Mouse (Mus musculus): ENCODE results near the gene Plxna2. TPM values are rescaled to one million over a fixed set of nuclear protein-coding genes. Genes with fewer than 3 reads are reported as not detected.

Gene Plxna2
- polyA plus RNA-seq, 1 experiment from 2014 or later: 6.5 TPM

DNA sequence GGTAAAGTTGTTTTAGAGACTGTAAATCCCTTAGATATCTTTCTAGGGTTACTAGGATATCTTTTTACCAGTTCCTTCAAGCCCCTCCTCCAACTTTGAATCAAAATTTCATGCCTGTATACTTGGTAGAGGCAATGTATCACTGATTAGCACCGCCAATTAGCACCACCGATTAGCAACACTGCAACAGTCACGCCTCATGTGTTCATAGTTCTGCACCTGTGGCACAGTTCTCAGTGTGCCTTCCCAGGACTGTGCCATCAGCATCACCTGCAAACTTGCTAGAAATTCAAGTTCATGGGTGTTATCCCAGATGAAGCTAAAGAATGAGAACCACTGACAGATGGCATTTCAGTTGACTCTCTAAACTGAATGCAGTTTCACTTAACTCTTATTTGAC lies 138.8 kb downstream of the Plxna2 start:
- 89% methylated on average over 3 of the region's 3 CpGs for WGBS
- Histone ChIP-seq H3K36me3 (ENCODE audit: control insufficient read depth, insufficient read depth, low read length) (peaks cover 48% of the 10 kb centered on the region), H3K9ac (ENCODE audit: low read length) (no peak overlapping the region), H3K27ac (replicated peaks in 1 of 2; ENCODE audit: control insufficient read depth in 1 of 2, insufficient read depth in 1 of 2, low read depth in 2 of 2, low read length in 2 of 2) (no peak overlapping the region), H3K9me3 (ENCODE audit: control insufficient read depth, low read length) (no peaks in the 10 kb centered on the region), H3K4me1 (ENCODE audit: control insufficient read depth in 2 of 2, insufficient read depth in 2 of 2, low read length in 2 of 2) (no peaks in the 10 kb centered on the region), H3K4me3 (ENCODE audit: control insufficient read depth in 1 of 2, insufficient read depth in 1 of 2, low read depth in 1 of 2, low read length in 2 of 2) (no peak overlapping the region), H3K4me2 (ENCODE audit: low read length) (no peak overlapping the region), H3K27me3 (ENCODE audit: control insufficient read depth, insufficient read depth, low read length) (no peaks in the 10 kb centered on the region)
- no peak for ATAC-seq (ENCODE audit: insufficient number of reproducible peaks, insufficient read depth, low FRiP score, low read depth)

DNA sequence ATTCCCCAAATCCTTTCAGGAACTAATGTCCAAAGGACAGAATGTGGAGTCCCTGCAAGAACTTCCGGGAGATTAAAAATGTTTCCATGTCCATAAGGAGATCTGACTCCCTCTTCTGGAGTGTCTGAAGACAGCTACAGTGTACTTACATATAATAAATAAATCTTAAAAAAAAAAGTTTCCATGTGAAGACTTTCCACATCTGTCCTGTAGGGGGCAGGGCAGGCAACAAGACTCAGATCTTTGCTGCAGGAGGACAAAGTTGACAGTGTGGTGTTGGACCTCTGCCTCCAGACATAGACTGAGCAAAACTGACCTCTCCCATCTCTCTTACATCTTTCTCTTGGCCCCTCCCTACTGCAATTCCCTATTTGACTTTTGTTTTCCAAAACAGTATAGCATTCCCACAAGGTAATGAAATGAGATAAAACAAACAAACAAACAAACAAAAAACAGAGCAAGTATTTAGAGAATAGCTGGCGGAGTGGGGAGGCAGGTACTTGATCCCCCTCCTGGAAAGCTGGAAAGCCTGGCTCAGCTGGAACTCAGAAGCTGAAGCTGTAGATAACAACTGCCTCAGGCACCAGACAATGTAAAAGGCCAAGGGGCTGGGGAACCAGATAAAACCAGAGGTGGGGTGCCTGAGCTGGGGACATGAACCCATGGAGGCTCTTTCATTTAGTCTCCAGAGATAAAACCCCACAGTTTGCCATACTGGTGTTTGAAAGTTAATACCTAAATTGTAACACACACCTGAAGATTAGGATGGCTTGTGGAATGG lies 143.6 kb downstream of the Plxna2 start:
- Histone ChIP-seq H3K36me3 (ENCODE audit: control insufficient read depth, insufficient read depth, low read length) (peaks cover 40% of the 10 kb centered on the region), H3K4me2 (ENCODE audit: low read length) (no peak overlapping the region), H3K9me3 (ENCODE audit: control insufficient read depth, low read length) (no peaks in the 10 kb centered on the region), H3K27me3 (ENCODE audit: control insufficient read depth, insufficient read depth, low read length) (no peaks in the 10 kb centered on the region), H3K9ac (ENCODE audit: low read length) (no peak overlapping the region), H3K27ac (replicated peaks in 1 of 2; ENCODE audit: control insufficient read depth in 1 of 2, insufficient read depth in 1 of 2, low read depth in 2 of 2, low read length in 2 of 2) (no peak overlapping the region), H3K4me1 (ENCODE audit: control insufficient read depth in 2 of 2, insufficient read depth in 2 of 2, low read length in 2 of 2) (peaks cover 0 to 5% of the 10 kb centered on the region in 2 experiments; a peak in 2 of 4 replicates), H3K4me3 (ENCODE audit: control insufficient read depth in 1 of 2, insufficient read depth in 1 of 2, low read depth in 1 of 2, low read length in 2 of 2) (no peak overlapping the region)
- ATAC-seq (ENCODE audit: insufficient number of reproducible peaks, insufficient read depth, low FRiP score, low read depth): no peak
- 66% methylated on average over 2 of the region's 2 CpGs for WGBS

DNA sequence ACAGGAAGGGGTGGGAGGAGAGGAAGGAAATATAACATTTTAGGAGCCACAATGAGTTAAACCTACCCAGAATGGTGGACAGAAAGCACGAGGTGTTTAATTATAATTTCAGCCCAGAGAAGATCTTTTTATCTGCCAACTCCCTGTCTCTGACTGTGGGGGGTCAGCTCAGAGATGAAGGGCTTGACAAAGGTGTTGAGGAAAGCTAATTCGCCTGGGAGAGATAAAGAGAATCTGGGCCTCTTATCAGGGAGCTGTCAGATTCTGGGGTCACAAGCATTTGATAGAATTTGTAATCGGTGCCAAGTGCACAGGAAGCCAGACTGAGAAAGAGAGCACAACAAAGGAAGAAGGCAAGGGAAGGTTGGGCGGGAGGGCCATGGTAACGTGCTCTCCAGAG lies 144.9 kb downstream of the Plxna2 start:
- Histone ChIP-seq H3K9me3 (ENCODE audit: control insufficient read depth, low read length) (no peaks in the 10 kb centered on the region), H3K4me1 (ENCODE audit: control insufficient read depth in 2 of 2, insufficient read depth in 2 of 2, low read length in 2 of 2) (peaks cover 0 to 5% of the 10 kb centered on the region in 2 experiments; a peak in 2 of 4 replicates), H3K4me3 (ENCODE audit: control insufficient read depth in 1 of 2, insufficient read depth in 1 of 2, low read depth in 1 of 2, low read length in 2 of 2) (no peak overlapping the region), H3K4me2 (ENCODE audit: low read length) (no peak overlapping the region), H3K27me3 (ENCODE audit: control insufficient read depth, insufficient read depth, low read length) (no peaks in the 10 kb centered on the region), H3K9ac (ENCODE audit: low read length) (no peak overlapping the region), H3K36me3 (ENCODE audit: control insufficient read depth, insufficient read depth, low read length) (peaks cover 43% of the 10 kb centered on the region), H3K27ac (replicated peaks in 1 of 2; ENCODE audit: control insufficient read depth in 1 of 2, insufficient read depth in 1 of 2, low read depth in 2 of 2, low read length in 2 of 2) (no peak overlapping the region)
- ATAC-seq (ENCODE audit: insufficient number of reproducible peaks, insufficient read depth, low FRiP score, low read depth): no peak
- WGBS: 35% methylated on average over 5 of the region's 5 CpGs

DNA sequence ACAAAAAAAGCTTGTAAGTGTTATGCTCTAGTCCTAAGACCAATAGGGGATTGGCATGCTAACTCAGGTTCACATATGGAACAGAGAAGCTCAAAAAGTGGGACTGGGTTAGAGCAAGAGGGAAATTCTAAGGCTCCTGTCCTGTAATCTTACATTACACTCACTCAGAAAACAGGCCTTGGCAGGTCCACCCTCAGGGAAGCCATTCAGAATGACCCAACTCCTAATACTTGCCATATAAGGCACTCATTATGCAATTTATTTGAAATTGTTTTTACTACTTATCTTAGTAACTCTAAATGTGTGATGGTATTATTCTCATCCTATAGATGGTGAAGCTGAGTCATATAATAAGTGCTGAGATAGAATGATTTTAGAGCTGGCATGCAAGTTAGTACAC lies 146.9 kb downstream of the Plxna2 start:
- Histone ChIP-seq H3K27ac (replicated peaks in 1 of 2; ENCODE audit: control insufficient read depth in 1 of 2, insufficient read depth in 1 of 2, low read depth in 2 of 2, low read length in 2 of 2) (no peak overlapping the region), H3K4me3 (ENCODE audit: control insufficient read depth in 1 of 2, insufficient read depth in 1 of 2, low read depth in 1 of 2, low read length in 2 of 2) (no peak overlapping the region), H3K4me1 (ENCODE audit: control insufficient read depth in 2 of 2, insufficient read depth in 2 of 2, low read length in 2 of 2) (peaks cover 0 to 5% of the 10 kb centered on the region in 2 experiments; a peak in 2 of 4 replicates), H3K27me3 (ENCODE audit: control insufficient read depth, insufficient read depth, low read length) (no peaks in the 10 kb centered on the region), H3K9me3 (ENCODE audit: control insufficient read depth, low read length) (no peaks in the 10 kb centered on the region), H3K36me3 (ENCODE audit: control insufficient read depth, insufficient read depth, low read length) (peaks cover 43% of the 10 kb centered on the region), H3K4me2 (ENCODE audit: low read length) (no peak overlapping the region), H3K9ac (ENCODE audit: low read length) (no peak overlapping the region)
- ATAC-seq (ENCODE audit: insufficient number of reproducible peaks, insufficient read depth, low FRiP score, low read depth): no peak

DNA sequence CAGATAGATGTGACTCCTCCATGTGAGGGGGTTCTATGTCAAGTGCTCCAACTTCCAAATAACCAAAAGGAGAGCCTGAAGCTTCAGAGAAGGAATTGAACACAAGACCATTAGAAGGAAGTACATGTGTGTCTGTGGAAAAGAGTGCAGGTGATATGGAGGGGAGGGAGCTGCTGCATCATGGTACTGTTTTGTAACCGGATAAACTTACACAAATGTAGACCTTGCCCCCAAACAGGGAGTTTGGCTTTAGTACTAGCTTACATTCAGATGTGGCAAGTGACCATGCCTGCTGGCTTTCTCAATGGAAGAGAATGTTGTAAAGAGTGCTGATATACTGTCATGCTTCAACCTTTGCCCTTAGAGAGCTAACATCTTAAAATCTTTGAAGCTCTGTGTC lies 150.8 kb downstream of the Plxna2 start:
- ATAC-seq (ENCODE audit: insufficient number of reproducible peaks, insufficient read depth, low FRiP score, low read depth): no peak
- no peaks in the 10 kb centered on the region for H3K27me3 ChIP-seq (ENCODE audit: control insufficient read depth, insufficient read depth, low read length)
- 87% methylated on average over 1 of the region's 1 CpGs for WGBS
- H3K9me3 ChIP-seq (ENCODE audit: control insufficient read depth, low read length): no peaks in the 10 kb centered on the region
- no peaks in the 10 kb centered on the region for H3K4me1 ChIP-seq (ENCODE audit: control insufficient read depth in 2 of 2, insufficient read depth in 2 of 2, low read length in 2 of 2)
- no peak overlapping the region for H3K4me3 ChIP-seq (ENCODE audit: control insufficient read depth in 1 of 2, insufficient read depth in 1 of 2, low read depth in 1 of 2, low read length in 2 of 2)
- H3K4me2 ChIP-seq (ENCODE audit: low read length): no peak overlapping the region
- H3K36me3 ChIP-seq (ENCODE audit: control insufficient read depth, insufficient read depth, low read length): peaks cover 40% of the 10 kb centered on the region
- no peak overlapping the region for H3K9ac ChIP-seq (ENCODE audit: low read length)
- no peak overlapping the region for H3K27ac ChIP-seq (replicated peaks in 1 of 2; ENCODE audit: control insufficient read depth in 1 of 2, insufficient read depth in 1 of 2, low read depth in 2 of 2, low read length in 2 of 2)

DNA sequence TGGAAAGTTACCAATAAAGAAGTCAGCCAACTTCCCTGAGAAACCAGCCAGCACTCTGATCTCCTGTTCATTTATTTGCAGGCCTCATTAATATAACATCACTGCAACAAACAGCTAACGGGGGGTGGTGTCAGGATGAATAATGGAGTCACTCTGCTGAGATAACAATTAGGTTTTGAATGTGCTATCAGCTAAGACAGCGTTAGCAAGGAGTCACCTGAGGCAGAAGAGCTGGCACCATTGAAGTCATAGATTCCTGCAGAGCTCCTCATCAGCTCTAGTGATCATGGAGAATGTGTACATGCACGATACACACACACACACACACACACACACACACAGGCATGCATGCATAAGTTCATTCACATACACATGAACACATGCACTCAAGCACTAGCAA lies 154.0 kb downstream of the Plxna2 start:
- ATAC-seq (ENCODE audit: insufficient number of reproducible peaks, insufficient read depth, low FRiP score, low read depth): no peak
- no peaks in the 10 kb centered on the region for H3K9me3 ChIP-seq (ENCODE audit: control insufficient read depth, low read length)
- WGBS: 76% methylated on average over 3 of the region's 3 CpGs
- H3K36me3 ChIP-seq (ENCODE audit: control insufficient read depth, insufficient read depth, low read length): peaks cover 28% of the 10 kb centered on the region
- H3K4me3 ChIP-seq (ENCODE audit: control insufficient read depth in 1 of 2, insufficient read depth in 1 of 2, low read depth in 1 of 2, low read length in 2 of 2): no peak overlapping the region
- H3K27me3 ChIP-seq (ENCODE audit: control insufficient read depth, insufficient read depth, low read length): no peaks in the 10 kb centered on the region
- no peak overlapping the region for H3K27ac ChIP-seq (replicated peaks in 1 of 2; ENCODE audit: control insufficient read depth in 1 of 2, insufficient read depth in 1 of 2, low read depth in 2 of 2, low read length in 2 of 2)
- H3K4me1 ChIP-seq (ENCODE audit: control insufficient read depth in 2 of 2, insufficient read depth in 2 of 2, low read length in 2 of 2): no peaks in the 10 kb centered on the region
- no peak overlapping the region for H3K4me2 ChIP-seq (ENCODE audit: low read length)
- no peak overlapping the region for H3K9ac ChIP-seq (ENCODE audit: low read length)

DNA sequence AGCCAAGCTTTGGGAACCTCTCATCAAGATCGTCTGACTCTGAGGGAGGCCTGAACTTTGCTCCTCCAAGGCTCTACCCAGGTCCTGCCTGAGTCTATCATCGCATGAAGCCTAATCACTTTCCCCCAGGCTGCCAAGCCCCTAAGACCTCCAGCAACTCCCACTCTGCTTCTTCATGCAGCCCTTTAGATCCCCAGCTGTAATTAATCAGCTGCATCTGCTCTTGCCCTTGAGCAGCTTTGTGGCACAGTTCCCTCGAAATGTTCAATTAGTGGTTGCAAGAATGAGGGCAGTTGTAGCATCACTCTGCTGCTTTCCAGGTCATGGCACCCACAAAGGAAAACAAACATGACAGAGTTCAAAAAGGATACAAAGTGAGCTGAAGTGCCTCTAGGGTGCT lies 155.9 kb downstream of the Plxna2 start:
- no peaks in the 10 kb centered on the region for H3K27me3 ChIP-seq (ENCODE audit: control insufficient read depth, insufficient read depth, low read length)
- H3K4me2 ChIP-seq (ENCODE audit: low read length): no peak overlapping the region
- H3K9me3 ChIP-seq (ENCODE audit: control insufficient read depth, low read length): no peaks in the 10 kb centered on the region
- H3K4me3 ChIP-seq (ENCODE audit: control insufficient read depth in 1 of 2, insufficient read depth in 1 of 2, low read depth in 1 of 2, low read length in 2 of 2): no peak overlapping the region
- no peaks in the 10 kb centered on the region for H3K4me1 ChIP-seq (ENCODE audit: control insufficient read depth in 2 of 2, insufficient read depth in 2 of 2, low read length in 2 of 2)
- no peak overlapping the region for H3K9ac ChIP-seq (ENCODE audit: low read length)
- WGBS: 67% methylated on average over 3 of the region's 3 CpGs
- H3K27ac ChIP-seq (replicated peaks in 1 of 2; ENCODE audit: control insufficient read depth in 1 of 2, insufficient read depth in 1 of 2, low read depth in 2 of 2, low read length in 2 of 2): no peak overlapping the region
- ATAC-seq (ENCODE audit: insufficient number of reproducible peaks, insufficient read depth, low FRiP score, low read depth): no peak
- peaks cover 24% of the 10 kb centered on the region; the same call in 1 of the 2 replicates for H3K36me3 ChIP-seq (ENCODE audit: control insufficient read depth, insufficient read depth, low read length)

DNA sequence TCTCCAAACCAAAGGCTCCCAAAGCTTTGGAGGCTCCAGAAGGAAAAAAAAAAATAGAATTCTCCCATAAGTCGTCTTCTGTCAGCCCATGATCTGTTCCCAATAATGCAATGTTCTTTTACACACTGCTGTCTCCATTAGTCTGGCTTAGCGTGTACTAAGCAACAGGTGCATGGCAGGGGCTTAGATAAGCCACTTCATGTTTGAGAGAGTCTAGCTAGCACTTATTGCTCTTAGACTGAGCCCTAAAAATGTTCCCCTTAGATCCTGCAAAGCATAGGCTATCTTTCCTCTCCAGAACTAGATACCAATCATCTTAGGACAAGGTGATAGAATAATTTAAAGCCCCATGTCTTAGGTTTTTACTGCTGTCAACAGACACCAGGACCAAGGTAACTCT lies 156.3 kb downstream of the Plxna2 start:
- Histone ChIP-seq H3K9ac (ENCODE audit: low read length) (no peak overlapping the region), H3K9me3 (ENCODE audit: control insufficient read depth, low read length) (no peaks in the 10 kb centered on the region), H3K4me2 (ENCODE audit: low read length) (no peak overlapping the region), H3K36me3 (ENCODE audit: control insufficient read depth, insufficient read depth, low read length) (peaks cover 27% of the 10 kb centered on the region; the same call in 1 of the 2 replicates), H3K27me3 (ENCODE audit: control insufficient read depth, insufficient read depth, low read length) (no peaks in the 10 kb centered on the region), H3K4me3 (ENCODE audit: control insufficient read depth in 1 of 2, insufficient read depth in 1 of 2, low read depth in 1 of 2, low read length in 2 of 2) (no peak overlapping the region), H3K27ac (replicated peaks in 1 of 2; ENCODE audit: control insufficient read depth in 1 of 2, insufficient read depth in 1 of 2, low read depth in 2 of 2, low read length in 2 of 2) (no peak overlapping the region), H3K4me1 (ENCODE audit: control insufficient read depth in 2 of 2, insufficient read depth in 2 of 2, low read length in 2 of 2) (no peaks in the 10 kb centered on the region)
- no peak for ATAC-seq (ENCODE audit: insufficient number of reproducible peaks, insufficient read depth, low FRiP score, low read depth)
- 61% methylated on average over 2 of the region's 2 CpGs for WGBS
